Mouse (Mus musculus) R1 (cell line): Measurements from ENCODE around the gene Ttc37.

ENCODE experiments used
- DNase-seq: peaks from one replicate; pipeline ENCODE4 v3.0.0-alpha.2; 2018; ENCODE audit warnings: low read depth, low spot score

Gene Ttc37

GRCm38 (mm10) chr13:76098493-76099303 is at the start of gene Ttc37, which contains the start of gene Arsk:
TSS of gene Ttc37 (plus strand) at chr13:76098734.
TSS of gene Arsk (minus strand) at chr13:76098660.
- peak; percentile 99 for DNase-seq

DNA sequence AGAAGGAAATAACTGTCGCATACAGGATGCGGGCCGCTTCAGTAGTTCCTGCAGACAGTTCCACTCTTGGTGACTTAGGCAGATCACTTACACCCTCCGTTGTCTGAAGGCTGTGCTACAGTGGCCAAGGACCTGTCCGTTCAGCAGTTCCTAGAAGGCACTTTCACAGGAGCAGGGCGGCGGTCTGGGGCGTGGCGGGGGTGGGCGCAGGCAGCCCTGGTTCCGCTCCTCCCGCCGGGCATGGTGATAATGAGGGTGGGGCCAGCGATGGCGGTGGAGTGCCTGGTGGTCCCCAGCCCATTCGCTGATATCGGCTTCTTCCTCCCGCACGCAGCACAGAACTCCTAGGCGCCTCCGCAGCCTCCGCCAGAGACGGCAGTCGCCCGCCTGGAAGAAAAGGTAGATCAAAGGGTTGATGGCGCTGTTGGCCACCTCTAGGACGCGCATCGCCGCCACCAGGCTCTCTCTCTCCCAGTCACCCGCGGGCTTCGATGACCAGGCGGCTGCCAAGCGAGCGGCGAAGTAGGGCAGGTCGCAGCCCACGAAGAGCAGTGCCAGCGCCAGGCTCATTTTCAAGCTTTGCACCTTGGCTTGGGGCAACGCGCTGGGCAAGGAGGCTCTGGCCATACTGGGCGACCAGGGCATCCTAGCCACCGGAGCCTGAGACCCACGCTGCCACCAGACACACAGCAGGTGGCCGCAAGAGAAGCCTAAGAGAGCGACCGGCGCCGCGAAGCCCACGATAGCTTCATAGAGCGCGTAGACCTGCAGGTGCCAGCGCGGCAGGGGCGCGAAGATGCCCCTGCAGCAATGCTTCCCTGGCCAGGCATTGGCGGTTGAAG is 42.9 kb upstream of the Ttc37 start:
- peak; percentile 52 for DNase-seq

DNA sequence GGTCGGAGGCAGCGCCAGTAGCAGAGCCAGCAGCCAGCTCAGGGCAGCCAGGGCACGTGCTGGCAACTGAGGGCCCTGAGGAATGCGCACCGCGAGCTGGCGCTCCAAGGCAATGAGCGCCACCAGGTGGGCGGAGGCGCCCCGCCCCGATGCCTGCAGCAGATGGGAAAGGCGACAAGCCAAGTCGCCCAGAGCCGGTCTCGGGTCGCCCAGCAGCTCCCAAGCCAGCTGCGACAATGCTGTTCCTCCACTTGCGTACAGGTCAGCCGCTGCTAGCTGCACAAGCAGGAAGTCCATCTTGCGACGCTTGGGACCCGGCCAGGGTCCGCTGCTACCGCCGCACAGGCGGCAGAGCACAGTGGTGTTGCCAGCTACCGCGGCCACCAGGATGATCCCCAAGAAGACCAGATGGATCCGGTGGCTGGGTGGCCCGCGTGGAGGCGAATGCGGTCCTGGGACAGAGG is 42.2 kb upstream of the Ttc37 start:
- DNase-seq = peak; percentile 77

DNA sequence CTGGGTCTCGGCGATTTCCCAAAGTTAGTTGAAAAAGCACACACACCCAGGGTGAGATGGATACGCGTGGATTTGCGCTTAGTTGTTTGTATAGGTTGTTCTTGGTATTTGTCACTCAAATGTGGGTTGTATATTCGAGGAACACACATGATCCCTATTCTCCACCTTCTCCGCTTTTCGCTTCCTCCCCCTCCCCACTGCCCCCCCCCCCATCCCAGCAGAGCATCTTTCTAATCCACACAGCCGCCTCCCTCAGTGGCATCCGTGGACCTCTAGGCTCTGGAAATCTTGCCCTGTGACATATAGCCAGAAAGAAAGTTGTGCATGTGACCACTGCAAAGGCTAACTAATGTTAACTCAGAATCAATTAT is 41.7 kb upstream of the Ttc37 start, which contains the start of gene Gpr150:
Gene Gpr150 (minus strand): TSS at position 101 of the 371 bp plus-strand sequence.
- no peak for DNase-seq

DNA sequence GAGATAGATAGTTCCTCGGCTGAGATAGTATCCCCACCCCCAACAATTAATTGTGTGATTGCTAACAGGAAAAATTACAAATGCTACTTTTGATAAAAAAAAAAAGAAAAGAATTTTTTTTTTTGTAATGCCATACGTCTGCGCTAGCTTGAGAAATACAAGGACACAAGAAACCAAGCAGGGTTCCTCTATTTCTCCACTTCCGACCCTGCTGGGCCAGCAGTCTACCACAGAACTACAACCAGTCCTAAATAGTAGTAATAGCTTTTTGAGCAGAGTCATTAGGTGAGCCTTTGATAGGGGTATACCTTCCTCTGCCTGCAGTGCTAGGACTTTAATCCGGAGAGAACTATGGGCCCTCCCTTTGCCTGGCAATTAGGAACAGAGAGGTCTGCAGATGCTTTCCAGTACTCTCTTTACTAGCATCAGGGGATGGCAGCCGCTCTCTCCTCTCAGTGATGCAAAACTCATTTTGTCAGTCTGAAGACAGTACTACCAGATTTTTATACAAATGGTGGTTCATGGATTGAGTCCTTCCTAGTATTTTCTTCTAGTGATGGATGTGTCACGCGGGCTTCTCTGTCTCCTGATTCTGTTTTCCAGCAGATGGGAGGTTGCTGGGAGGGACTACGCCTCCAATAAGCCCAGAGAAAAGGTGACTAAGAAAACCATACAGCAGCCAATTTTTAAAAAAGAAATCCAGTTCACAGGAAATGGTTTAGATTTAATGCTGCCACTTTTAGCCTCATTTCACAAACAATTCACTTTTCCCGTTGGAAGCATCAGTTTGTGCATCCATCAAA is 41.1 kb upstream of the Ttc37 start:
- no peak for DNase-seq

GRCm38 (mm10) chr13:76059591-76059990 is 38.9 kb upstream of the Ttc37 start:
- no peak for DNase-seq

- no peak for DNase-seq
Measured at GRCm38 (mm10) chr13:76062126-76062525, 36.4 kb upstream of the Ttc37 start.

DNA sequence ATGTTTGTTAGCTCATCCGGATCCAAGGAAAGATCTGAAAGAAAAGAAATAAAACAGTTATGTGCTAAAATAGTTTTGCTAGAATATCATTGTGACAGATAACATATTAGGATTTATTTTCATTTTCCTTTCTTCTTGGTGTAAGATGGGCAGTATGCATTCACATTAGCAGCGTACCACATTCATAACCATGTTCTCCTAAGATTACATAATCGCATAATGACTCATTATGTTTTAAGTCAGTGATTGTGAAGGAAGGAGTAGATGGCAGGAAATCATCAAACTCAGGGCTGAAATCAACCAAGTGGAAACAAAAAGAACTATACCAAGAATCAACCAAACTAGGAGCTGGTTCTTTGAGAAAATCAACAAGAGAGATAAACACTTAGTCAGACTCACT is 36.0 kb upstream of the Ttc37 start:
- DNase-seq = no peak

- DNase-seq = no peak
Measured at GRCm38 (mm10) chr13:76063548-76063947, 35.0 kb upstream of the Ttc37 start.

DNA sequence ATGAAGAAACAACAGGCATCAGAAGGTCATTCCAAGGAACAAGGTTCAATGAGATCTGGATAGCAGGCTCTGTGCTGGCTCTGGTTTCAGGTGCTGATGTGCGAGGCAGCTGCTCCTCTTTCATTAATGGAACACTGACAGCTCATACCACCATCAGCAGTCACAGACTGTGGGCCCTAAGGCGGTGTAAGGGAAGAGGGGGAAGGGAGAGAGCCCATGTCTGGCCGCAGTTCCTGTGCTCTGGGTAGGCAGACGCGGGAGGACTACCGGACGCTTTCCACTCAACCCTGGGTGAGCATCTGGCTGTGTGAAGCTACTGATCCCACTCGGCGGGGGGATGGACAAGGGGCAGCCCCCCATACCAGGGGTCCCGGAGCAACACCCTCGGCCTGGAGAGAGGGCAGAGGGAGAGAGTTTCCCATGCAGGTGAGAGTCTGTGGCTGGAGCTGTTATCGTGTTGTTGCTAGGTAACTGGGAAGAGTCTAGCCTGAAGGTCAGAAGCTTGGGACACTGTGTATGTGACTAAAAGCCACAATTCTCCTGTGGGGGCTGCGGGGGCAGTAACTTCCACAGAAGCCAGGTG is 34.1 kb upstream of the Ttc37 start:
- DNase-seq = peak; percentile 46

DNA sequence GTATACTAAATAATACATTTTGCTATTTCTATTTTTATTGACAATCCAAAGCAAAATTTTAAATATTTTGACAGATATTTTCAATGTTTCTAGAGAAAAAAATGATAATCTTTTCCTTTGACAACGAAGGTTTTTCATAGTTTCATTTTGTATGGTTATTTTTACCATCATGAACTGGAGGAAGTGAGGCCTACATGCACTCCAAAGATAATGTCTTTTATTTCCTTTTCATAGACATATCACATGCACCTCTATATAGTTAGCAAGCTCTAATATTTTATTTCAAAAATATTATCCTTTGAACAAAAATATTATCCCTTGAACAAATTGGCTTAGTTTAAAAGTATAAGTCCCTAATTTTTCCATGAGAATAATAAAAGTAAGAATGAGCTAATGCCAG is 24.2 kb upstream of the Ttc37 start:
- no peak for DNase-seq

DNA sequence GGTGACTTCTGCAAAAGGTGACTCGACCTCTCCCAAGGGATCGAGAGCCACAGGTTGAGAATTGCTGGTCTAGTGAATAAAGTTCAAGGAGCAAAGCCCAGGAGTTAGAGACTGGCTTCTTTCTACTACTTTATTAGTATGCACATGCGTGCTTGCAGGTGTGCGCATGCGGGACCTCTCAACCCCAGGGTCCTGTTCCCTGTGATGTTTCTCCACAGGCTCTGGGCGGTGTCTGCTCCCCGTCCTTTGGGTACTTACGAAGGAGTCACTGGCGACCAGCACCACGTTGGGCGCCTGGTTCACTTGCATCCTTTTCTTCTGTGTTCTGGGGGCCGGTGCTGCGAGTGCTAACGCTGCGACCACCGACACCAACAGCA is 430 bp upstream of the Ttc37 start:
- DNase-seq = peak; percentile 90

GRCm38 (mm10) chr13:76101989-76102388 is 3.5 kb downstream of the Ttc37 start:
- DNase-seq = no peak

GRCm38 (mm10) chr13:76109069-76109824 is 10.7 kb downstream of the Ttc37 start:
- DNase-seq = no peak

- DNase-seq = no peak
Measured at GRCm38 (mm10) chr13:76128799-76129198, 30.3 kb downstream of the Ttc37 start.

- DNase-seq = no peak
Measured at GRCm38 (mm10) chr13:76132415-76132814, 33.9 kb downstream of the Ttc37 start.

DNA sequence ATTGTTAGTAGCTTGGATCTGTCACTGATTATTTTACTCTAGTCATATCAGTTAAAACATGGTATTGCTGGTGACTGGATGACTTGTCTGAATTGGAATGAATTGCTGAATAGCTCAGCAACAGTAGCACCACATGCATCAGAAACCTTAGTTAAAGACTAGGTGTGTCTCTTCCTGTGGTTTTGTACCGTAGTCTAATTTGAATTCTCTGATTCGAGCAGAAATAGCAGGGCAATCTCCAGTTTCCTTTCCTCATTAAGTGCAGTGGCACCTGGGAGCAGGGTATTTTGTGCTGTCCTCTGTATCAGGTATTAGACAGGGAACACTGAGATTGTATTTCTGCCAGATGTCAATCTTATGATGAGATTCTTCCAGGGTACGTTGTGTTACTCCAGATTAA is 40.3 kb downstream of the Ttc37 start:
- DNase-seq = no peak

- no peak for DNase-seq
Measured at GRCm38 (mm10) chr13:76141117-76141808, 42.7 kb downstream of the Ttc37 start.

- DNase-seq = no peak
Measured at GRCm38 (mm10) chr13:76150483-76150882, 51.9 kb downstream of the Ttc37 start.

- DNase-seq = no peak
Measured at GRCm38 (mm10) chr13:76157099-76157498, 58.6 kb downstream of the Ttc37 start.
